Mouse (Mus musculus) activated CD4-positive, CD25-positive, alpha-beta regulatory T cell, adult 4 months (primary cell): ENCODE measurements around the gene Sardh. TPM values are rescaled to one million over a fixed set of nuclear protein-coding genes. Genes with fewer than 3 reads are reported as not detected.
A peak's percentile ranks its signal among the peaks of the same experiment; 100 is the strongest.

Experiments
- ATAC-seq: one replicate; pipeline ENCODE4 v1.8.0; 2017
- polyA plus RNA-seq, 2 experiments: library from polyadenylated mRNA; unstranded; fragments of 100-300 nt; shearing (Covaris generic); gene quantifications; one replicate each; pipeline ENCODE4 v1.2.1; 2017

The Sardh gene
- polyA plus RNA-seq, 2 experiments from 2014 or later = 3.0 to 4.7 TPM

- ATAC-seq = no peak
Measured at GRCm38 (mm10) chr2:27223012-27223421, 25.1 kb downstream of the Sardh start.

- no peak for ATAC-seq
Measured at GRCm38 (mm10) chr2:27218569-27218968, 29.6 kb downstream of the Sardh start.

GRCm38 (mm10) chr2:27218121-27218544 lies 30.0 kb downstream of the Sardh start:
- ATAC-seq = no peak

GRCm38 (mm10) chr2:27215537-27215936 lies 32.6 kb downstream of the Sardh start:
- no peak for ATAC-seq

- ATAC-seq = no peak
Measured at GRCm38 (mm10) chr2:27211966-27212893, 35.9 kb downstream of the Sardh start.

- ATAC-seq = no peak
Measured at GRCm38 (mm10) chr2:27210676-27211210, 37.4 kb downstream of the Sardh start.

GRCm38 (mm10) chr2:27210255-27210654 lies 37.9 kb downstream of the Sardh start:
- ATAC-seq = peak; percentile 7

GRCm38 (mm10) chr2:27209816-27210215 lies 38.3 kb downstream of the Sardh start:
- ATAC-seq = peak; percentile 87

- ATAC-seq = peak; percentile 10
Measured at GRCm38 (mm10) chr2:27209370-27209769, 38.8 kb downstream of the Sardh start.

- no peak for ATAC-seq
Measured at GRCm38 (mm10) chr2:27207126-27207525, 41.0 kb downstream of the Sardh start.

- no peak for ATAC-seq
Measured at GRCm38 (mm10) chr2:27206128-27206797, 41.9 kb downstream of the Sardh start.

- ATAC-seq = no peak
Measured at GRCm38 (mm10) chr2:27205666-27206065, 42.5 kb downstream of the Sardh start.

- ATAC-seq = no peak
Measured at GRCm38 (mm10) chr2:27200586-27200985, 47.6 kb downstream of the Sardh start.

- ATAC-seq = peak; percentile 84
Measured at GRCm38 (mm10) chr2:27198551-27199246, 49.4 kb downstream of the Sardh start.

GRCm38 (mm10) chr2:27189994-27190393 lies 58.1 kb downstream of the Sardh start:
- ATAC-seq = no peak

- peak; percentile 96 for ATAC-seq
Measured at GRCm38 (mm10) chr2:27187531-27187930, 60.6 kb downstream of the Sardh start.

- ATAC-seq = no peak
Measured at GRCm38 (mm10) chr2:27183734-27184133, 64.4 kb downstream of the Sardh start.

GRCm38 (mm10) chr2:27181907-27182306 lies 66.2 kb downstream of the Sardh start:
- ATAC-seq = no peak

GRCm38 (mm10) chr2:27179101-27179500 lies 69.0 kb downstream of the Sardh start:
- ATAC-seq = no peak

- ATAC-seq = no peak
Measured at GRCm38 (mm10) chr2:27175696-27176267, 72.4 kb downstream of the Sardh start.

- no peak for ATAC-seq
Measured at GRCm38 (mm10) chr2:27174242-27174641, 73.9 kb downstream of the Sardh start.

GRCm38 (mm10) chr2:27166999-27167398 lies 81.1 kb downstream of the Sardh start:
- no peak for ATAC-seq
